Mouse (Mus musculus) myocyte (in vitro differentiated cells): ENCODE data around the gene Ccdc81.

Source experiments
- CEBPB ChIP-seq: IDR thresholded peaks from 2 replicates; pipeline ENCODE4 v1.6.1; 2011; ENCODE audit warnings: mild to moderate bottlenecking, moderate library complexity; ENCODE audit not compliant: poor library complexity, insufficient read depth, severe bottlenecking
- MAX ChIP-seq: IDR thresholded peaks from one replicate; pipeline ENCODE4 v1.6.1; 2011; ENCODE audit warnings: low read depth, mild to moderate bottlenecking, control low read depth
- MYOG ChIP-seq, 3 experiments: IDR thresholded peaks; one replicate each; pipeline ENCODE4 v1.6.1; 2011; ENCODE audit warnings: control low read depth in 2 of 3, low read depth in 2 of 3, mild to moderate bottlenecking in 2 of 3; ENCODE audit not compliant: insufficient read length in 2 of 3, control insufficient read depth in 1 of 3, insufficient read depth in 1 of 3
- POLR2A ChIP-seq: IDR thresholded peaks from one replicate; pipeline ENCODE4 v1.6.1; 2011; ENCODE audit warnings: low read depth, mild to moderate bottlenecking, control low read depth, moderate library complexity; ENCODE audit not compliant: insufficient read length
- REST ChIP-seq: IDR thresholded peaks from one replicate; pipeline ENCODE4 v1.6.1; 2011; ENCODE audit warnings: mild to moderate bottlenecking, control low read depth, moderate library complexity; ENCODE audit not compliant: insufficient read depth, insufficient read length
- SRF ChIP-seq: IDR thresholded peaks from one replicate; pipeline ENCODE4 v1.6.1; 2011; ENCODE audit warnings: low read depth; ENCODE audit not compliant: control insufficient read depth, insufficient read length
- TCF12 ChIP-seq: IDR thresholded peaks from one replicate; pipeline ENCODE4 v1.6.1; 2011; ENCODE audit warnings: mild to moderate bottlenecking, control low read depth; ENCODE audit not compliant: poor library complexity, insufficient read depth, severe bottlenecking

- TF ChIP-seq POLR2A (no peak), REST (no peak), MAX (no peak), MYOG (IDR thresholded peaks at IDR 0.05; ENCODE audit: control insufficient read depth in 1 of 3, insufficient read depth in 1 of 3, insufficient read length in 2 of 3, low read depth in 2 of 3) (no peak), TCF12 (no peak), CEBPB (no peak), SRF (no peak)
Observed at GRCm38 (mm10) chr7:89829201-89829600, 74.2 kb downstream of the Ccdc81 start.
